Mouse (Mus musculus): ENCODE results near the gene Phf10.
A peak's percentile ranks its signal among the peaks of the same experiment; 100 is the strongest.
"Not testable (repeated sequence)": the region's sequence is repeated elsewhere in the genome, so short reads cannot be mapped to it uniquely, and the experiment has no call there.

The Phf10 gene

GRCm38 (mm10) chr17:14960951-14961556 is at the start of gene Phf10:
Gene Phf10 (minus strand): TSS chr17:14961273.
- DNase-seq (ENCODE audit: low spot score in 2 of 2) = peak; percentile 58 to 75

- DNase-seq (ENCODE audit: low spot score in 2 of 2) = not testable (repeated sequence)
Measured at GRCm38 (mm10) chr17:15009706-15010413, 48.8 kb upstream of the Phf10 start, which contains the start of gene Gm3435. Gene Gm3435 (plus strand): TSS chr17:15010176.

GRCm38 (mm10) chr17:15009088-15009487 is 48.0 kb upstream of the Phf10 start:
- not testable (repeated sequence) for DNase-seq (ENCODE audit: low spot score in 2 of 2)

DNA sequence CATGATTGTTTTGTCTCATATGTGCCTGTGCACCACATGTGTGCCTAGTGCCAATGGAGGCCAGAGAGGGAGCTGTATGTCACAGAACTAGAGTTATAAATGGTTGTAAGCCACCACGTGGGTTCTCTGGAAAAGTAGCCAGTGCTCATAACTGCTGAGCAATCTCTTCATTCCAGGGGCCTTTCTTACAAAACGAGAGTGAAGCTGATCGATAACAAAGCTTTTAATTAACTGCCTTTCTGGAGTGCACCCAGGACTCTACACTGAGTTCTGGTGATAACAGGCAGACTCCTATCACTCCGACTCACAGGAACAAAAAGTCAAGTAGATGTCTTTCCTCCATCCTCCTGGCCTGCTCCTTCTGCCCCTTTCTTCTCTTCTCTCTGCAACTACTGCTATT is 39.0 kb upstream of the Phf10 start:
- not testable (repeated sequence) for DNase-seq (ENCODE audit: low spot score in 2 of 2)

- DNase-seq (ENCODE audit: low spot score in 2 of 2) = not testable (repeated sequence)
Measured at GRCm38 (mm10) chr17:14994140-14994539, 33.1 kb upstream of the Phf10 start.

- not testable (repeated sequence) for DNase-seq (ENCODE audit: low spot score in 2 of 2)
Measured at GRCm38 (mm10) chr17:14993139-14993832, 32.2 kb upstream of the Phf10 start.

- DNase-seq (ENCODE audit: low spot score in 2 of 2) = not testable (repeated sequence)
Measured at GRCm38 (mm10) chr17:14992522-14993138, 31.6 kb upstream of the Phf10 start.

DNA sequence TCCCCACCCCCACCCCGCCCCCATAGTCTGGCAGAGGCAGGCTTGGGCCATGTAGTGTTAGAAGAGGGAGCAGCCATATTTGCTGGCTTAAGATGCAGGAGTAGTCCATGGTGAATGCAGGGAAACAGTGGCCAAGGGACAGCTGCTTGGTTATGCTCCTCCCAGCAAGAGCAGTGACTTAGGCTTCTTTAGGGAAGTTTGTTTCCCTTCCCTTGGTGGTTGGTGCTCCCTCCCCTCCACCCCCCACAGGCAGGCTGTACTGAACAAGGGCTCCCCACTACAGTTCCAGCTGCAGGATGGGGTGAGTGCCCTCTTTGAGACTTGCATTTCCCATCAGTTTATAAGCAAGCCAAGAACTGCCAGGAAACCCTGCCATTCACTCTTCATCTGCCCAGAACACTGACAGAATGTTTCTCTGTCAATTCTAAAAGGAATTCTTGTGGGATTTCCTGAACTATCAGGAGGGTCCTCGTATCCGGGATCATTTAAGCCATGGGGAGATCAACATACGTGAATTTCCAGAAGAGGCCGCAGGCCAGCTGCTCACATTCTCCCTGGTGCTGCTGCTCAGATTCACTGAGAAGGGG is 29.1 kb upstream of the Phf10 start:
- DNase-seq (ENCODE audit: low spot score in 2 of 2) = peak in 1 of 2 experiments; percentile 5

DNA sequence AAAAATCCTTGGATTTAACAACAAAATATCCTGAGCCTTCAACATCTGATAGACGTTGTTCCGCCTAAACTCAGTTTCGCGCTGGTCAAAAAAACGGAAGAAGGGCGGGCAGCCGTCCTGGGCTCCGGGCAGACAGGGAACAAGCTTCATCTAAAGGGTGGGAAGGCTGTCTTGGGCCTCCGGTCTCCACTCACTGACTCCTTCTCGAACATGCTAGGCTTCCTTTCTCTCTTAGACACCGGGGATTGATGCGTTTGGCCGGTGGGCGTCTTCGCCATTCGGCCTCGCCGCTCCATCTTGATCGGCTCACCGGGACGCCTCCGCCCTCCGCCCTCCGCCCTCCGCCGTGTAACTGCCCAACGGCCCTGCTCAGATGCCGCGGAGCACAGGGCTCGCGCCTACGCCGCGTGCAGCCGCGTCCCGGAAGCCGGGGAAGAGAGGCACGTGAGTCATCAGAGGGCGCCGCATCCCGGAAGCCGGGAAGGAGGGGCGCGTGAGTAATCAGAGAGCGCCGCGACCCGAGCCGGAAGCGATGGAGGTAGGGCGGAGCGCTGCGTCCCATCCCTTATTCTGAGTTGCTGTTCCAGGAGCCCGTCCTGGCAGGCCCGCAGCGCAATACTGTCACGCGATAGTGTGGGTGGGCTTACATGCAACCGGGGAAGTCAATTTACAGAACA is 17.4 kb upstream of the Phf10 start, which contains the start of the genes 9030025P20Rik and Gm3417:
Gene 9030025P20Rik, plus strand, starts transcription at position 107 of the 677 bp plus-strand sequence.
Gene Gm3417, minus strand, starts transcription at position 429 of the 677 bp plus-strand sequence.
- not testable (repeated sequence) for DNase-seq (ENCODE audit: low spot score in 2 of 2)

DNA sequence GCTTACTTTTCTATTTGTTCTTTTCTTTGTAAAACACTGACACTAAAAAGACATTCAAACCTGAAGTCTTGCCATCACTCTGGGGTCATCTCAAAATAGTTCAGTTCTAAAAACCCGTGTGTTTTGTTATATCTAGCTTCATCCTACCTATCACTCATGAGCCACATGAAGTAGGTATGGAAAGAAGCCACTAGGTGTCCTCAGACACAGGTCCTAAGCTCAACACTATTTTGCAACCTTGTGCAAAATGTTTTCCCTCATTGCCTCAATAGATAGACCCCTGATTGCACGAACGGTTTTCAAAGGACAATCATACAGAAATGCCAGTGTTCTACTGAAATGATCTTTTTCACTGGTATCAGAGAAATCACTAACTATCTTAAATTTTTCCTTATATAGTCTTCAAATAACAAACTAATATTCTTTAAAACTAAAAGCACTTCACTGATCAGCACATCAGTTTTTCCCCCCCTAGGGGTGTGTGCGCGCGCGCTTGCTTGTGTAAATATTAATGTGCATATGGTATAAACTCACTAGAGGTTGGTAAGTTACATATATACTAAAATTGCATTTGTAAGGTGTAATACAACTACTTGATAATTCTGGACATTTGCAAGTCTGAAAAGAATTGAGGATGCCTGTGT is 16.8 kb upstream of the Phf10 start:
- DNase-seq (ENCODE audit: low spot score in 2 of 2) = not testable (repeated sequence)

DNA sequence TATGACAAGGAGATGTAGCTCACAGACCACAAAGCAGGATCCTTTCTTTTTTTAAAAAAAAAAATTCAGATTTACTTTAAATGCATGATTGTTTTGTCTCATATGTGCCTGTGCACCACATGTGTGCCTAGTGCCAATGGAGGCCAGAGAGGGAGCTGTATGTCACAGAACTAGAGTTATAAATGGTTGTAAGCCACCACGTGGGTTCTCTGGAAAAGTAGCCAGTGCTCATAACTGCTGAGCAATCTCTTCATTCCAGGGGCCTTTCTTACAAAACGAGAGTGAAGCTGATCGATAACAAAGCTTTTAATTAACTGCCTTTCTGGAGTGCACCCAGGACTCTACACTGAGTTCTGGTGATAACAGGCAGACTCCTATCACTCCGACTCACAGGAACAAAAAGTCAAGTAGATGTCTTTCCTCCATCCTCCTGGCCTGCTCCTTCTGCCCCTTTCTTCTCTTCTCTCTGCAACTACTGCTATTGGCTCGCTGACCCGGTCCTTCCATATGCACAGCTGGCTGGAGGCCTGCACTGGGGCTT is 7.4 kb upstream of the Phf10 start:
- DNase-seq (ENCODE audit: low spot score in 2 of 2) = not testable (repeated sequence)

GRCm38 (mm10) chr17:14961557-14962154 is 583 bp upstream of the Phf10 start:
- DNase-seq (ENCODE audit: low spot score in 2 of 2) = not testable (repeated sequence)

- DNase-seq (ENCODE audit: low spot score in 2 of 2) = peak; percentile 47 to 70
Measured at GRCm38 (mm10) chr17:14960520-14960919, 553 bp downstream of the Phf10 start.

GRCm38 (mm10) chr17:14959979-14960378 is 1.1 kb downstream of the Phf10 start:
- peak; percentile 28 to 43 for DNase-seq (ENCODE audit: low spot score in 2 of 2)

- DNase-seq (ENCODE audit: low spot score in 2 of 2) = no peak
Measured at GRCm38 (mm10) chr17:14958686-14959327, 2.3 kb downstream of the Phf10 start.

DNA sequence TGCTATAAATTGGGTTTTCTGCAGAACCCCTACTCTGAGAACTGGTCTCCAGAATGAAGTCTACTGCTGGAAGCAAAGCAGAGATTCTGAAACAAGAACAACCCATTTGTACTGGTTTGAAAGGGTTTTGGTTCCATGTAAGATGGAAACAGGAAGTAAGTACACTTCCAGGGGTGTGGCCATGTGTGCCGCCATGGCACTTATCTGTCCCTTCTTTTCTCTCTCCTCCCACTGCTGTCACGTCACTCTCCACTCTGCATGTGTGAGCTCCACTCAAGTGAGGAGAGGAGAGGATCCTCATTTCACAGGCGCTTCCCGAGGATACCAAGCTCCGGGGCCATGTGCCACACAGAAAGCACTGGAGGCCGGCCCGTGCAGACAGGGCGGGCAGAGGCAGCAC is 7.6 kb downstream of the Phf10 start:
- DNase-seq (ENCODE audit: low spot score in 2 of 2) = no peak

- no peak for DNase-seq (ENCODE audit: low spot score in 2 of 2)
Measured at GRCm38 (mm10) chr17:14949161-14949827, 11.8 kb downstream of the Phf10 start.

DNA sequence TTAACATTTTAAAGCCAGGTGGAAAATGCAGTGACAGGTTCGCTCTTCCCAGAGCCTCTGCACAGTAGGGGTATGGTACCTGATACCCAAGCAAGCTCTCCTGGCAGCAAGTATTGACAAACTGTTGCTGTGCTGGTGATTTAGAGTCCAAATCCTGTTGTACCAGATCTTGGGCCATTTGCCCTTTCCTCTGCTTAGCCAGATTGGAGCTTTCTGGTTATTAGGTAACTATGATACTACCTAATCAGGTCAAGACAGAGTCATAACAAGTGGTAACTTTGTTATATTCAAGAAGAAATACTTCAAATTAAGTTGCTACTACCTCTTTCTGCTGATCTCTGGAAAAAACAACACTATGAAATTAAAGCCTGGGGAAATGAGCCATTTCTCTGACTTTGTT is 16.5 kb downstream of the Phf10 start:
- no peak for DNase-seq (ENCODE audit: low spot score in 2 of 2)

- no peak for DNase-seq (ENCODE audit: low spot score in 2 of 2)
Measured at GRCm38 (mm10) chr17:14943729-14944059, 17.4 kb downstream of the Phf10 start.
